Mouse (Mus musculus): ENCODE results near the gene Gtf2ird2.

Gtf2ird2 gene

DNA sequence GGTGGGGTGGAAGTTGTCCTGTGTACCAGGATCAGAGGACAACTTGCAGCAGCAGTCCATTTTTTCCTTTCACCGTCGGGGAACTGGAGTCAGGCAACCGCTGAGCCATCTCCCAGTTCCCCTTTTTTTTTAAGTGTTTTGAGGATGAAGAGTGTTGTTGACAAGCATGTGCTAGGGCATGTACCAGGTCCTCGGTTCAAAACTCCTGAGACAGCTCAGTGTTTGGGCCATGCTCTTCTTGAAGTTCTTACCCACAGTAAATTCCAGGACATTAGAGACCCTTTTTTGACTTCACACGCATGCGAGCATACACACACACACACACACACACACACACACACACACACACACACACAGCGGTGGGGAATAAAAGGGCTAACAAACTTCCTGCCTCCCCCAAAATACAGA, 49.4 kb downstream of the Gtf2ird2 start:
- in situ Hi-C loops (cut with MboI, MseI), result no loop called here

DNA sequence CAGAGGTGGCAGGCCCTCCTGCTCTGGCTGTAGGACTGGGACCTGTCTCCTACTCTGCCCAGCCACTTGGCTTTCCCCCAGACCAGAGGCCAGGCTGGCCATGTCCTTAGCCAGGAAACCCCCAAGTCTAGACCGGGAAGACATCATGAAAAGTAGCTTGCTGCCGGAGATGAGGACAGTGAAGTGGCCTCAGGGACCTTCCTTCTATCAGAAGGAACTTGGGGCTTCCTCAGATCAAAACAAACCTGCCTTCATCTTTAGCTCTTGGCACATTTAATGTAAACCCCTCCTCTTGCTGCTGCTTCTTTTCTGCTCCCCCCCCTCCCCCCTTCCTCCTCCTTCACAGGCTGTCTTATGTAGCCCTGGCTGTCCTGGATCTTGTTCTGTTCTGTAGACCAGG, 50.4 kb downstream of the Gtf2ird2 start:
- in situ Hi-C loops (cut with MboI, MseI), result no loop called here

DNA sequence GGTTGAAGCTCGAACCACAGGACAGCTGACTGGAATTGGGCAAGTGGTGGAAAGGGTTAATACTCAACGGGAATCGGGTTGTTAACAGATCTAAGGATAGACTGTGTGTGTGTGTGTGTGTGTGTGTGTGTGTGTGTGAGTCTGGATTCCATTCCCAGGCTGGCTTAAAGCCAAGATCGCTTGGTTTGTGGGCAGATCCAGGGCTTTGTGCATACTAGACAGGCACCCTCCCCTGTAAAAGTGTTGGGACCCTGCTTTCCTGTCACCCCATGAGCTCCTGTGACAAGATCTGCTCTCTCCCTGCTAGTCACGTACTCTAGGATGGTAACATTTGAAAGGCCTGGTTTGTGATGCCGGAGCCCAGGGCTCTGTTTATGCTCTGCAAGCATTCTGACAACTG, 51.3 kb downstream of the Gtf2ird2 start:
- in situ Hi-C loops (cut with MboI, MseI), result no loop called here

DNA sequence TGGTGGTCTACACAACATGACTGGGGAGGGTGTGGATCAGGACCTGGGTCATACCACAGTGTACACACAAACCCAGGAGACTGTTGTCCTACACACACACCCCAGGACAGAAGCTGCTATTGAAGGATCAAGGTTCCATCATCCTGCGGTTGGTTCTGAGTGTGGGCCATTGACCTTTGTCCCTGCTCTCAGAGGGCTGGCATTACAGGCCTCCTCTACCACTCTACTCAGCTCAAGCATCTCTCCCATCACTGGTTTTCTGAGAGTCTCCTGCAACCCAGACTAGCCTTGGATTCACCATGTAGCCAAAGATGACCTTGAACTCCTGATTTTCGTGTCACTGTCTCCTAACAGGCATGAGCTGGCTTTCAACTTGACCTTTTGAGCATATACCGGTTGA, 52.4 kb downstream of the Gtf2ird2 start:
- in situ Hi-C loops (cut with MboI, MseI), result no loop called here

DNA sequence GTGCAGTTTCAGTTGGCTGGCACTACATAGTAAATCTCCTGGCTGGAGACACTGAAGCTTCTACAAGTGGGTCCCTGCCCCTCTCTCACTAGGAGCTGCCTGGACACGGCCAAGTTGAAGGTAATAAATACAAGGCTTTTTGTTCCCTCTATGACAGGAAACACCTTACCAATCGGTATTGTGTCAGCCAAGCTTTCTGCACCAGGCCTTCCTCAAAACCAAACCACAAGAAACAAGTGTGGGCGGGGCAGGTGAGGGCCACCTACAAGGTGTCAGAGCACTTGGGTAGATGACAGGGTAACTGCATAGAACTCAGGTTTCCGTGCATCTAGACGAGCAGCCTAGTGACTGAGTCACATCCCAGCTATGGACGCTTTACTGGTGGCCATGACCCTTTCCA, 53.0 kb downstream of the Gtf2ird2 start:
- in situ Hi-C loops (cut with MboI, MseI), result no loop called here

DNA sequence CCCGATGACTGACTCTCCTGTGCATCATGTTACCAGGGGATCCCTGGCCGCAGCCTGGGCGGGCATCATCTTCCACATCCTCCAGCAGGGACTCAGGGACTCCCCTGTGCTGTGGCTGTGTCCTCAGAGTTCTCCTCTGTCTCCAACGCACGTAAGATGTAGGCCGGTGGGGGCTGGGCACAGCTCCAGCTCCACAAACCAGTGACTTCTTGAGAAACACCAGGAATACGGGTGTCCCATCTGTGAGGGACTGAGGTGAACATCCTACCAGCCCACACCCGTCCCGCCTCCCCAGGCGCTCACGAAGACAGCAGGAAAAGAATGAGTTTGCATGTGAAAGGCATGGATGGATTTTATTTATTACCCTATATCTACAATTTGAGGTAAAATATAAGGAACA, 53.7 kb downstream of the Gtf2ird2 start:
- in situ Hi-C loops (cut with MboI, MseI), result no loop called here

DNA sequence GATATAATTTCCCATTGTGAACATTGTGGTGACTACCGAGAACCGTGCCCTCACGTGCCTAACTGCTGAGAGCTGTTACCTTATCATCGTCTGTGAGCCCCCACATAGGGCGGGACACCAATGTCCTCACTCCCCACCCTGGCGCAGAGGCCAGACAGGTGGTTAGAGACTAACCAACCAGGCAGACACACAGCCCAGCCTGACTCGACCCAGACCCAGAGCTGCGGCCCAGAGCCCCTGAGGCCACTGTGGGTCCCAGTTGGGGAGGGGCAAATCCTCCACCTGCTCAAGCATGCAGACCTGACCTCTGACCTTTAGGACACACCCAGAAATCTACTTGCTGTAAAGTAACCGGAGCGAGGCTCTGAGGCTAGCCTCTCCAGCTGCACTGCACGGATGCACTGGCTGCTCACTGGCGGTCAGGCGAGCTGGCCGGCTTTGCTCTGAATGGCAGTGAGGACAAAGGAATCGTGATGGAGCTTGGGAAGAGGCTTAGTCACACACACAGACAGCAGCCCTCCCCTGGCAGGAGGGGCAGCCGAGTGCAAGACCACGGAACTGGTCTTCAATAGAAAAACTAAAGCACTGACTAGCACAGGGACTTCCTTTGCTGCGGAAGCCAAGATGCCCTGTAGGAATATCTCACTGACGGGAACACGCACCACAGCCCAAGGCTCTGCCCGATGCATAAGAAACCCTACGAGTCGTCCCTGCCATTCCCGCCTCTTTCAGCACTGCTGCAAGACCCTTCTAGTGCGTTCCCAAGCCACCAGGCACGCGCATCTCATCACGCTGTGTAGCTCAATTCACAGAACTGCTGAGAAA, 54.3 kb downstream of the Gtf2ird2 start:
- in situ Hi-C loops (cut with MboI, MseI), result no loop called here

DNA sequence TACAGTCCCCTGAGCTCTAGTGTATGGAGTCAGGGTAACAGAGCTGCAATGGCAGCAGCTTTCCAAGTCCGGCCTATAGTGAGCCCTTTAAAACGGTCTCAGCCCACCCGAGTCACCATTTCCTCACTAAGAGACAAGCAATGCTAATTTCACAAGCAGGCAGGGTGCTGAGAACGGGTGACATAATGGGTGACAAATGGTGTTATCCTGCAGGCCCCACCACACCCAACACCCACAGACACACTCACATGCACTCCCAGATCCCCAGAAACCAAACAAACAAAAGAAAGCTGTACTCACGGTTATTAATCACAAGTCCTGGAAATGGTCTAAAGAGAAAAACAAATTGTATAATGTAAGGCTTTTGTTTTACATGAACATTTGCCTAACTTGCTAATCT, 58.0 kb downstream of the Gtf2ird2 start:
- in situ Hi-C loops (cut with MboI, MseI), result no loop called here

DNA sequence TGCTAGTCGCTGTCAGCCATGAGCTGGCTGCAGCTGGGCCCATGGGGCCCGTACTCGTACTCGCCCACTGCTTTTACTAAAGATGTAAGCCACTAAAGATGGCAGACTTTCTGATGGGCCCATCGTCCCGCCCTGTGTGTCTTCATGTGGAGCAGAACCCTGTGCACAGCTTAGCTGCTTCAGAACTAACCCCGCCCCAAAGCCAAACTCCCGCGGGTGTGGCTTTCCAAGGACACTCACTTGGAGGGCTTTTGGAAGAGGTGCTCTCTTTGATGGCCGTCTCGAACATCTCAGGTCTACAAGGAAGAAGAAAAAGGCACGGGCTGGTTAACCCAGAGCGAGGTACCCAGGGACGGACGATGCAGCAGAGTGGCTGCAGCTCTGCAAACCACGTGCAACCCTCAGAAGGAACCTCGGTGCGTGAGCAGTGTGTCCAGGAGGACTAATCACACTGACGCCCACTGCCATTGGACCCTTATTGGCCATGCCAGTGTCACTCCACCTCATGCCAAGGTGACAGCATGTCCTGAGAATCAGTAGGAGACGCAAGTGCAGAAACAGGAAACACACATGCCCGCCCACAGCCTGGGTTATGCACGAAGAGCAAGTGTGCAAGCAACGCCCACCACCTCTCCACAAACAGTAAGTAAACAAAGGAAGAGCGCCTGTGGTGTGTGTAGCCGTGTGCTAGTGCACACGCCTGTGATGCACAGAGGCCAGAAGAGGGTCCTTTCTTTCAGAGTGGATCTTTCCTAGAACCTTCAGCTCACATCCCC, 60.0 kb downstream of the Gtf2ird2 start:
- in situ Hi-C loops (cut with MboI, MseI), result no loop called here

DNA sequence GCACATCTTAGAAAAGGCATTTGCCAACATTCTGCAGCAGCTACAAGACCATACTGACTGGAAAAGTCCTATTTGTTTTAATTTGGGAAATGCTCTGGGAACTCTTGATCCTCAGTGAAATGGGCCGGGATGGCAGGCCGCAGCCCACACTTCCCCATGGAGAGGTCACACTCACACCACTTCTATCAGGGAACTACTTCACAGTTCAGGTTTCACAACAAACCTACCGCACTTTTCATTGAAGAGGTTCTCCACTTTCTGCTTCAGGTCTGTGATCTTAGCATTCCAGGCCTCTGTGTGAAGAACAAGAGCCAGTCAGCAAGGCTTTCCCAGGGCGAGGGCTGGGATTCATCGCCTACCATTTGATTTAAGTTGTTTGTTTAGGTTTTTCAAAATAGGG, 61.1 kb downstream of the Gtf2ird2 start:
- in situ Hi-C loops (cut with MboI, MseI), result no loop called here

DNA sequence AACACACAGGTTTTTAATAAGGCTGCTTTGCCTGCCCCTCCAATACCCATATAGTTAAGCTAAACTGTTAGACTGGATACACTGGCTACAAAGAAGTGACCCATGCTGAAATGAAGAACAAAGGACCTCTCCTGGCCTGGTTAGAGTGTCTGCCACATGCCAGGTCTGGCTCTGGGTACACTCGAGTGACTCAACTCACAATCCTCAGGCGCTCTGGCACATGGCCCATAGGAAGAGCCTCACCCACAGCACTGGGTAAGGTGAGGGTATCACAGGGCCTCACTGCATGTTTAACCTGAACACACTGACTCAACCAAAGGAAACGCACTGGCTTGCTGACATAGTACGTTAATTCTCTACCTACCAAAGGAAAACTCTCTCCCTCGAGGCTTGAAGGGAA, 62.3 kb downstream of the Gtf2ird2 start:
- in situ Hi-C loops (cut with MboI, MseI), result no loop called here

DNA sequence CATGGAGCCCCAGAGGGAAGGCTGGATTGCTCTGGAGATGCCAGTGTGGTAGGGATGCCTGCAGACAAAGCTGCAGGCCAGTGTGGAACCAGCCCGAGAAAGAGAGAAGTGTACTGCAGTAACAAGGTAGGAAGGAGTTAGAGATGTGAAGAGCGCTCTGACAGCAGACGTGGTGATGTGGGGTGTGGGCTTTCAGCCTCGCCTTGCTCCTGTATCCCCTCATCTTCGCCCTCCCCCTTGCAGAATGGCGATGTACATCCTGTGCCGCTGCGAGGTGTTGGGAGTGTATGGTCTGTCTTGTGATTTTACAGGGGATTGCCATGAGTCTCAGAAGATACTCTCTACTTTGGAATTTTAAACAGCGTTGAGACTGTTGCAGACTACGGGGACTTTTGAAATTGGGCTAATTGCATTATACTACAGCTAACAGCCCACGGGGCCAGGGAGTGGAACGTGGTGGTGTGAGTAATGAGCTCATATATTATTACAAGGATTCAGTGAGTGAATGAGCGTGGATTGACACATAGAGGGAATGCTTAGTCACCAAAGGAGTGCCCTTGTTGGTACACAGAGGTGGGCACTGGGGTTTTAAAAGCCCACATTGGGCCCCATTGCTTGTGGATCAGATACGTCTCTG, 64.9 kb downstream of the Gtf2ird2 start:
- in situ Hi-C loops (cut with MboI, MseI), result no loop called here

DNA sequence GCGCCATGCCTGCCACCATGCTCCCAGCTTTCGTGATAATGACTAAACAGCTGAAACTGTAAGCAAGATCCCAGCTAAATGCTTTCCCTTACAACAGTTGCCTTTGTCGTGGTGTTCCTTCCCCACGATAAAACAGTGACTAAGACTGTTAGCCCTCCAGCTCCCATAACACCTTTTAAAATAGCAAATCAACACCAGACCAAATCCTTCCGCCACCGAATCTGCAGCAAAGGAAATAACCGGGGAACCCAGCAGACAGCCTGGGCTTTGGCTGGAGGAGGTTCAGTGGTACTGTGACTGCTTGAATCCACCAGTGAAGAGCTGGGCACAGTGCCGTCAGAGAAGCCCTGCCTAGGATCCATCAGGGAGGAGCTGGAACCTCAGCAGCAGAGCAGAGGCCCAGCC, 65.4 kb downstream of the Gtf2ird2 start:
- in situ Hi-C loops (cut with MboI, MseI), result no loop called here

DNA sequence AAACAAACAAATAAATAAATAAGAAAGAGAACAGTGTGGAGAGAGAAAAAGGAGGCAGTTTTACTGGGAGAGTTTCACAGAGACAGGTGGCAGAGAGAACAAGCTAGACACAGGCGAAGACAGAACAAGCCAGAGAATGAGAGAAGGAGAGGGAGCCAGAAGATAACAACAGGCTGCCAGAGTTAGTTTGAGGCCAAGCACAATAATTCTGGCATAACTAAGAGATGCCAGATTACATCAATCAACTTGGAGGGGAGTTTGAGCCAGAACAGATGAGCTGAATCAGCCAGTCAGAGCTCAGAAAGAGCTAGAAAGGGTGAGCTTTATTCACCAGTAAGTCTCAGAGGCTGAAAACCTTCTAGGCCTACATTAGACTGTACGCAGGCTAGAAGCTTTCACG, 66.8 kb downstream of the Gtf2ird2 start:
- in situ Hi-C loops (cut with MboI, MseI), result loop anchor here (5.0 kb wide), 1 partner anchor 58 kb away; no protein-coding TSS in a partner anchor

DNA sequence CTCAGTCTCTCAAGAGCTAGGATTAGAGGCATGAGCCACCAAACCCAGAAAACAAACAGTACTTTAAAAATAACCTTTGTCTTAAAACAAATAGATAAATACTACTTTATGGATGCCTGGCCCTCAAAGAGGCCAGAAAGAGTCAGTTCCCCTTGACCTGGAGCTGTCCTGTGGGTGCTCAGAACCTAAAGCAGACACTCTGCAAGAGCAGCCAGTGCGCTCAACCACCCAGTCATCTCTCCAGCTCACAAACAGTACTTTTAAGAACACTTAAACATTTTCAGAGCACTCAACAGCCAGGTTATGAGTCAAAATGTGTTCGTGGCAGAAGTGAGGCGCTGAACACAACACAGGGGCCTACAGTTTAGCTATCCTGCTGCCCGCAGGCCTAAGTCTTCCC, 67.3 kb downstream of the Gtf2ird2 start:
- in situ Hi-C loops (cut with MboI, MseI), result loop anchor here (5.0 kb wide), 1 partner anchor 59 kb away; no protein-coding TSS in a partner anchor

DNA sequence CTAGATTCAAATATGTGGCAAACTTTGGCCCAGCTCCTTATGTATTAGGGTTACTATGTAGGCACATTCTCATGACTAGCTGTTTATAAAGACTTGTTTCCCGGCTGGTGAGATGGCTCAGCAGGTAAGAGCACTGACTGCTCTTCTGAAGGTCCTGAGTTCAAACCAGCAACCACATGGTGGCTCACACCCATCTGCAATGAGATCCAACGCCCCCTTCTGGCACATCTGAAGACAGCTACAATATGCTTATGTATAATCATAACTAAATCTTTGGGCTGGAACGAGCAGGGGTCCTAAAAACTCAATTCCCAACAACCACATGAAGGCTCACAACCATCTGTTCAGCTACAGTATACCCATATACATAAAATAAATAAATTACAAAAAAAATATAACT, 70.0 kb downstream of the Gtf2ird2 start:
- in situ Hi-C loops (cut with MboI, MseI), result loop anchor here (5.0 kb wide), 1 partner anchor 62 kb away; no protein-coding TSS in a partner anchor

DNA sequence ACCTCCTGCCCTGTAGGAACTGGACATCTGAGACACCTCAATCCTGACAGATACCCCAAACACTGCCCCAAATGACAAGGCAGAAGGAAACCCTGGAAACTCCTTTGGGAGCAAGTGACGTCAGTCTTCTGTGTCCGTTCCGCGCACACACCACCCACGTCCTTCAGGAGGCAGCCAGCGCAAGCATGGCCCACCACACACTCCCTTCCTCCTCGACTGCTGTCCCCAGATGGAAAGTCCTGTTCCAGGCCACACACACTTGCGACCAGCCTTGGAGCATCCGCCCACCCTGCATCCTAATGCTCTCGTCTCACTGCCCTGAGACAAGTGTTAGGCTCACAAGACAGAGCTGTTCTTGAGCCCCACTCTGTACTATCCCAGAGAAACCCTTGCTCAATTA, 71.5 kb downstream of the Gtf2ird2 start:
- in situ Hi-C loops (cut with MboI, MseI), result no loop called here

DNA sequence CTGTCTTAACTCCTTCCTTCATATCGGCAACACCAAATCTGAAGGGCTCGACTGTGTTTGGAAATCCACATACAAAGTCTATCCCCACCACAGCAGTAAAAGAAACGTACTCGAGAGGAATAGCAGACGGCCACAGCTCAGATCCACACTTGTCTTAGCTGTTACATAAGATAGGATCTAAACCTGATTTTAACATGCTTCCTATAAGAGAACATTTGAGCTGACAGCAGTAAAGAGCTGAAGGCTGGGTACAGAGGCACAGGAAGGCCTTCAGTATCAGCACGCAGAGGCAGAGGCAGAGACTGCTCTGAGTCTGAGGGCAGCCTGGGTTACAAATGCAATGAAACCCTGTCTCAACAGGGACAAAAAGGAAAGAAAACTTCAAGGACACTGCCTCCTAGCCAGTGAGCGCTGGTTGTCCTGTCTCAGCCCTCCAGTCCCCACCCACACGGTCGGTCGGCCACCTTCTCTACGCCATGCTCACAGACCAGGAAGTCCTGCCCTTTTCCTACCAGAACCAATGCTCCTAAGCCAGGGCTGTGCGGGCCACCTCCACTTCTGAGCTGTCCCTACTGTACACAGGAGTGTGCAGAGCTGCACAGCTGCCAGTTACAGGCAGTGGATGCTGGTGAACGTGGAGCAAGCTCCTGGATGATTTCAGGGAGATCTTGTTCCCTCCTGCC, 73.7 kb downstream of the Gtf2ird2 start:
- in situ Hi-C loops (cut with MboI, MseI), result no loop called here

DNA sequence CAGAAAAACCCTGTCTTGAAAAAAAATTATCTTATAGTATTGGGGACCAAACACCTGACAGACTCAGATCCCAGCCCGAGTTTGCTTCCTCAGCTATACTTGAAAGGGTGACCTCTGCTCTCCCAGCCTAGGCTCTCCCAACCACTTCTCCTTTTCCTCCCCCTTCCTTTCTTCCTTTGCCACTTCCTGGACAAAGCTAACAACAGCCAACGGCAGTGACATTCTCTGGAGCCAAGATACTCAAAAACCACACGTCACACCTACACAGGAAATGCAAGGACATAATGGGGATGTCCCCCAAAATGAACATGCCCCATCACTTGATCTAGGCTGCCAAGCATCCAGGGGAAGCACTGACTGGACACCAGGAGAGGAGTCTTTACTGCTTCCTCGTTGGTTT, 74.6 kb downstream of the Gtf2ird2 start:
- in situ Hi-C loops (cut with MboI, MseI), result no loop called here

DNA sequence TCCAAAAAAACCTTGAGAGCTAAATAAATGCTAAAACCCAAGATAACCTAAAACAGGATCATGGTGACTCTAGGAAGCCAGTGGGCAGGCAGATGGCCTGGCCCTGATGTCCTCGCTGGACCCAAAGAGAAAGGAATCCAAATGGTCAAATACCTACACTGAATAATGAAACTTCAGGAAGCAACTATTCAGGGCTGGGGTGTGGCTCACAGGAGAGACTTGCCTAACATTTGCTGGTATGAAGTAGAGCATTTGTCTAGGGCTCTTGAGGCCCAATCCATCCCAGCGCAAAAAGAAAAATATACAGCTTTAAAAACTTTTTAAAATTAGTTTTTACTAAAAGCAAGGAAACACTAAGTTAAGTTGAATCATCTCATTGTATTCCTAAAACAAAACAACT, 75.1 kb downstream of the Gtf2ird2 start:
- in situ Hi-C loops (cut with MboI, MseI), result no loop called here

DNA sequence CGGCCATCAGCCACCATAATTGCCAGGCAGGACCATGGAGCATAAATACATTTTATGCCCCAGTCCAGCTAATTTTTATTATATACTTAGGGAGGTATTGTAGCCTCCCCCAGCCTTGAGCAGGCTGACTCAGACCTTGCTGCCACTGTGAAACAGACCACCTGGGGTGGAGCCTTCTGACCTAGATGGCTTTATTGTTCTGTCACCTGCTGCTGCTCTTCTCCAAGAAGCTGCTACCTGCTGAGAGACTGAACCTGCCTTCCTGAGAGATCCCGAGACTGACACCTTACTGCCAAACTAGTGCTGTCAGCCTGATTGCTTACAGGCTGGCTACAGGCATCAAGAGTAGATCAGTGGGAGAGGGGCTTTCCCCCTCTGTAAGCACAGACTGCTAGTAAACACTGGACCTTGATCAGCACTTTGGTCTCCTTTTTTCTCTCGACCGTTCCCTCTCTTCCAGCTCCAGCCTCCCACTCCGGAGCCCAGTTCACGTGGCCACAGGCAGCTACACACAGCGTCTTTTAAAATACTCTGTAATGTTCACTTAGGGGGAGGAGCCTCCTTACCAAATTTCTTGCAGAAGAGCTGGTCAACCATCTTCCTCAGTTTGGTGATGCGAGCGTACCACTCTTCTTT, 76.3 kb downstream of the Gtf2ird2 start:
- in situ Hi-C loops (cut with MboI, MseI), result loop anchor here (5.0 kb wide), 2 partner anchors 33 to 82 kb away; partner anchors contain the start of gene Ncf1
